Mouse (Mus musculus) heart, embryonic 16.5 days (tissue): ENCODE measurements around the gene Wdr59. TPM values are rescaled to one million over a fixed set of nuclear protein-coding genes. Genes with fewer than 3 reads are reported as not detected.

Experiments used
- ATAC-seq: fragments of 200-750 bp; cut with Nextera tagmentation; replicated peaks from 2 replicates; pipeline ENCODE4 v1.8.0; 2017; ENCODE audit warnings: moderate number of reproducible peaks; ENCODE audit not compliant: insufficient read depth, low FRiP score; ENCODE audit errors: extremely low read depth
- H3K27ac ChIP-seq: fragments of 300-500 bp; sonication (generic); 2 replicates; pipeline ENCODE4 v1.5.1; 2014; ENCODE audit warnings: mild to moderate bottlenecking, low read length, control low read depth, moderate library complexity
- H3K27me3 ChIP-seq: fragments of 300-500 bp; sonication (generic); 2 replicates; pipeline ENCODE4 v1.6.1; 2014; ENCODE audit warnings: low read length, mixed read lengths; ENCODE audit not compliant: control insufficient read depth, insufficient read depth
- H3K36me3 ChIP-seq: fragments of 300-500 bp; sonication (generic); 2 replicates; pipeline ENCODE4 v1.6.1; 2014; ENCODE audit not compliant: control insufficient read depth, insufficient read depth
- H3K4me1 ChIP-seq: fragments of 300-500 bp; sonication (generic); 2 replicates; pipeline ENCODE4 v1.6.1; 2014; ENCODE audit warnings: low read length, mixed read lengths; ENCODE audit not compliant: control insufficient read depth, insufficient read depth
- H3K4me2 ChIP-seq: fragments of 300-500 bp; sonication (generic); 2 replicates; pipeline ENCODE4 v1.6.1; 2014; ENCODE audit warnings: low read depth, mild to moderate bottlenecking, control low read depth, low read length
- H3K4me3 ChIP-seq: fragments of 300-500 bp; sonication (generic); 2 replicates; pipeline ENCODE4 v1.5.1; 2014; ENCODE audit warnings: mild to moderate bottlenecking, control low read depth, low read length
- H3K9ac ChIP-seq: fragments of 300-500 bp; sonication (generic); 2 replicates; pipeline ENCODE4 v1.6.1; 2014; ENCODE audit warnings: low read length, control low read depth
- H3K9me3 ChIP-seq: fragments of 300-500 bp; sonication (generic); replicated peaks from 2 replicates; pipeline ENCODE4 v1.6.1; 2016; ENCODE audit warnings: low read length; ENCODE audit not compliant: control insufficient read depth
- WGBS: fragments of 180-500 bp; shearing (Covaris S2); extraction: QIAGEN DNeasy Blood & Tissue Kit; methylation state at CpG from one replicate; pipeline ENCODE4 v1.1.7; 2014; 5-methylcytosine and 5-hydroxymethylcytosine counted together
- polyA plus RNA-seq: library from polyadenylated mRNA; unstranded; fragments of >200 nt; fragmentation: Nextera tagmentation; extraction: Ambion mirVana; gene quantifications from 2 replicates; pipeline ENCODE4 v1.2.1, GENCODE M21; 2015

Wdr59 gene
- polyA plus RNA-seq, 1 experiment from 2014 or later, result 4.2 TPM

DNA sequence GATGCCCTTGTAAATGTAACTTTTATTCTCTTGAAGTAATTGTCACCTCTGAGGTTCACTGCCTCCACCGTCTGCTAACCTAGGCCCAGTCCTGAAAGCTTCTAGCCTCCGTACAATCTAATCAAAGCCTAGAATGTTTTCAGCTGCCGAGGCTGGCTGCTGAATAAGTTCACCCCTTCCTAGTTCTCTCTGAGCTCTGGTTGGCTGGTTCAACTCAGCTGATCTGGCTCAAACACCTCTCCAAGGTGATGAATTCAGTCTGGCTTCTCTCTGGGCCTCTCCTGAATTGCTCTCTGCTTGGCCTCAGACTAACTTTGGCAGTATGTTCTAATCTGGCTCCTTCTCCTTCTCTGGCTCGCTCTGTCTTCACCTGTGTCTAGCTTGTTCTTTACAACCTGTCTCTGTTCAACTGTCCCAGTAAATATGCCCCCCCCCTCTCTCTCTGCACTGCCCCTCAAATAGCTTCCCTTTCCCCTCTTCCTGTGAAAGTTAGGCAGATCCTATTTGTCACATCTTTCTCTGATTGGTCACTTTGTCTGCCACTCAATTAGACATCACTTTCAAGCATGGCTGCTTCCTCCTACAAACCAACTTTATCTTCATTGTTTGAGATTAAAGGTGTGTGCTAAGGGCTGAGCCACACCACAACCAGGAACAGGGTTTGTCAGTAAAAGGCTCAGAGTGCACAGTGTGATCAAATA is 75.8 kb downstream of the Wdr59 start:
- Histone ChIP-seq H3K9me3 (no peaks in the 10 kb centered on the region), H3K4me3 (no peak overlapping the region), H3K27ac (peak overlapping the region; percentile 86), H3K4me2 (peak overlapping the region; percentile 33), H3K9ac (no peak overlapping the region), H3K36me3 (peaks cover 6% of the 10 kb centered on the region; the same call in 1 of the 2 replicates), H3K4me1 (peaks cover 18% of the 10 kb centered on the region), H3K27me3 (no peaks in the 10 kb centered on the region)
- WGBS, result 39% methylated on average over 4 of the region's 4 CpGs
- ATAC-seq, result peak; percentile 78

GRCm38 (mm10) chr8:111445558-111445957 is 76.3 kb downstream of the Wdr59 start:
- ATAC-seq, result peak; percentile 71
- Histone ChIP-seq H3K27ac (peak overlapping the region; percentile 86), H3K36me3 (peaks cover 5% of the 10 kb centered on the region; the same call in 1 of the 2 replicates), H3K4me1 (peaks cover 18% of the 10 kb centered on the region), H3K9ac (no peak overlapping the region), H3K9me3 (no peaks in the 10 kb centered on the region), H3K4me3 (no peak overlapping the region), H3K27me3 (no peaks in the 10 kb centered on the region), H3K4me2 (peak overlapping the region; percentile 33)
- WGBS, result 64% methylated on average over 18 of the region's 18 CpGs

DNA sequence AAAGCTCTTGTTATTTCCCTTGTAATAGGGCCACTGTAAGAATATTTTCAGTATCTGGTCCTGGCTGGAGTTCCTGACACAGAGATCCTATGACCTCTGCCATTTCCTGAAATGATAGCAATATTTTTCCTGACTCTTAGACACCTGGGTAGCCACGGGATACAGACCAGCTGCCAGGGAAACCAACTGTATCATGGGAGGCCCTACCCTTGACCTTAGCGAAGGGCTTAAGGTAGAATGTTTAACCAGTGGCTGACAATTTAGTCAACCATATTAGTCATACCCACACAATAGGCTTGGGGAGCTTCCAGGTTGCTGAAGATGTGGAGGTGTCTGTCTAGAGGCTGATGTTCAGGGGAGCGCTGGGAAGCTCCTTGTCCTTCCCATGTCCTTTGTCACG is 77.6 kb downstream of the Wdr59 start:
- no peak overlapping the region for H3K4me3 ChIP-seq
- no peak overlapping the region for H3K4me2 ChIP-seq
- H3K9me3 ChIP-seq, result no peaks in the 10 kb centered on the region
- 0 out of 2 replicates have a peak, but pooled peaks cover 3% of the 10 kb centered on the region for H3K36me3 ChIP-seq
- WGBS, result 71% methylated on average over 4 of the region's 4 CpGs
- H3K9ac ChIP-seq, result no peak overlapping the region
- ATAC-seq, result no peak
- peaks cover 14% of the 10 kb centered on the region for H3K4me1 ChIP-seq
- no peaks in the 10 kb centered on the region for H3K27me3 ChIP-seq
- no peak overlapping the region for H3K27ac ChIP-seq

- H3K9ac ChIP-seq, result 0 out of 2 replicates have a peak overlapping the region, but pooled peaks have one; percentile 35
These were observed 82.7 kb downstream of the Wdr59 start for GRCm38 (mm10) chr8:111439189-111439588.

GRCm38 (mm10) chr8:111435071-111435828 is 86.6 kb downstream of the Wdr59 start:
- no peak overlapping the region for H3K4me3 ChIP-seq
- H3K9ac ChIP-seq, result no peak overlapping the region
- no peak overlapping the region for H3K27ac ChIP-seq
- H3K27me3 ChIP-seq, result no peaks in the 10 kb centered on the region
- H3K36me3 ChIP-seq, result no peaks in the 10 kb centered on the region
- H3K4me2 ChIP-seq, result no peak overlapping the region
- no peaks in the 10 kb centered on the region for H3K4me1 ChIP-seq
- 62% methylated on average over 11 of the region's 11 CpGs for WGBS
- no peak for ATAC-seq
- H3K9me3 ChIP-seq, result no peaks in the 10 kb centered on the region

More at GRCm38 (mm10) chr8:111439189-111439588, 82.7 kb downstream of the Wdr59 start:
- no peak overlapping the region for H3K4me2 ChIP-seq
- H3K27me3 ChIP-seq, result no peaks in the 10 kb centered on the region
- H3K9me3 ChIP-seq, result no peaks in the 10 kb centered on the region
- 18% methylated on average over 9 of the region's 9 CpGs for WGBS
- H3K4me1 ChIP-seq, result no peaks in the 10 kb centered on the region
- no peaks in the 10 kb centered on the region for H3K36me3 ChIP-seq
- no peak overlapping the region for H3K4me3 ChIP-seq
- no peak; the same call in 1 of the 2 replicates for ATAC-seq
- no peak overlapping the region for H3K27ac ChIP-seq

DNA sequence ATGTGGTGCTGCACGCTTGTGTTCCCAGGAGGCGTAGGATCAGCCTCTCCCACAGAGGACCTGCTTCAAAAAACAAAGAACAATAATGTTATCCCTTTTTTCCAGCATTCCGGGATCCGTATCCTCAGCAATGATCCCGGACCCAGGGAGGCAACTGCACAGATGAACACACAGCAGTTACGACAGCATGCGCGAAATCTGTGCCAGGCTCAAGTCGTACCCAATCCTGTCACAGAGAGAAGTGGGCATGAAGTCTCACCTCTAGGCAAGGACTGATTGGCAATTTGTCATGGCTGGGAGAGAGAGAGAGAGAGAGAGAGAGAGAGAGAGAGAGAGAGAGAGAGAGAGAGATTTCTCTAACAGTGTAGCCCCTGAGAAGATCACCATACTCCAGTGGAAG is 97.2 kb downstream of the Wdr59 start:
- Histone ChIP-seq H3K4me2 (no peak overlapping the region), H3K36me3 (no peaks in the 10 kb centered on the region), H3K9me3 (no peaks in the 10 kb centered on the region), H3K27ac (no peak overlapping the region), H3K9ac (no peak overlapping the region), H3K4me1 (no peaks in the 10 kb centered on the region), H3K4me3 (no peak overlapping the region), H3K27me3 (no peaks in the 10 kb centered on the region)
- no peak for ATAC-seq
- WGBS, result 88% methylated on average over 9 of the region's 9 CpGs

GRCm38 (mm10) chr8:111424181-111424580 is 97.7 kb downstream of the Wdr59 start:
- no peak overlapping the region for H3K9ac ChIP-seq
- H3K4me1 ChIP-seq, result no peaks in the 10 kb centered on the region
- no peaks in the 10 kb centered on the region for H3K27me3 ChIP-seq
- no peak overlapping the region for H3K27ac ChIP-seq
- no peaks in the 10 kb centered on the region for H3K9me3 ChIP-seq
- WGBS, result 69% methylated on average over 11 of the region's 11 CpGs
- no peak overlapping the region for H3K4me2 ChIP-seq
- no peak overlapping the region for H3K4me3 ChIP-seq
- H3K36me3 ChIP-seq, result no peaks in the 10 kb centered on the region
- ATAC-seq, result no peak

DNA sequence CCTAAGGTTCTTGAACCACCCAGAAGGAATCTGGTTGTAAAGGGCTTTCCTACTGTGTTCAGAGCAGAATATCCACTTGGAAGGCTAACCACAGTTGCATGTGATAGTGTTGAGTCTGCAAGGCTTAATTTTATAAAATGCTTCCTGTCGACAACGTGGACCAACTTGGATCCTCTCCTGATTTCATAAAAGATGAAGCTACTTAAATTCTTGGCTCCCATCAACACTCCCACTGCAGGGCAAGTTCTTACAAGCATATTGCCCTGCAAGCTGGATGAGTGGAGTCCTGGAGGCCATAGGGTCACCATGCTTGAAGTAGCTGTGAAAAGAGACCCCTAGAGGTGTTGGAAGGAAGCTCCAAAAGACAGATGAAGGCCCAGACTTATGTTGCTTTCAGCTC is 99.3 kb downstream of the Wdr59 start:
- no peaks in the 10 kb centered on the region for H3K4me1 ChIP-seq
- WGBS, result 68% methylated on average over 2 of the region's 2 CpGs
- ATAC-seq, result no peak
- H3K9ac ChIP-seq, result no peak overlapping the region
- H3K27ac ChIP-seq, result no peak overlapping the region
- H3K4me3 ChIP-seq, result no peak overlapping the region
- no peak overlapping the region for H3K4me2 ChIP-seq
- H3K36me3 ChIP-seq, result no peaks in the 10 kb centered on the region
- H3K27me3 ChIP-seq, result no peaks in the 10 kb centered on the region
- H3K9me3 ChIP-seq, result no peaks in the 10 kb centered on the region

- no peak for ATAC-seq
- H3K4me1 ChIP-seq, result no peaks in the 10 kb centered on the region
- H3K4me3 ChIP-seq, result no peak overlapping the region
- WGBS, result 73% methylated on average over 3 of the region's 3 CpGs
- H3K9me3 ChIP-seq, result no peaks in the 10 kb centered on the region
- H3K9ac ChIP-seq, result no peak overlapping the region
- H3K27me3 ChIP-seq, result peaks cover 3% of the 10 kb centered on the region
- no peak overlapping the region for H3K4me2 ChIP-seq
- H3K27ac ChIP-seq, result no peak overlapping the region
- no peaks in the 10 kb centered on the region for H3K36me3 ChIP-seq
These were observed 102.7 kb downstream of the Wdr59 start for GRCm38 (mm10) chr8:111419171-111419570.
